Mouse (Mus musculus): Measurements from ENCODE around the gene Odf4. TPM values are rescaled to one million over a fixed set of nuclear protein-coding genes. Genes with fewer than 3 reads are reported as not detected.

The Odf4 gene
- polyA plus RNA-seq, 1 experiment = not detected

DNA sequence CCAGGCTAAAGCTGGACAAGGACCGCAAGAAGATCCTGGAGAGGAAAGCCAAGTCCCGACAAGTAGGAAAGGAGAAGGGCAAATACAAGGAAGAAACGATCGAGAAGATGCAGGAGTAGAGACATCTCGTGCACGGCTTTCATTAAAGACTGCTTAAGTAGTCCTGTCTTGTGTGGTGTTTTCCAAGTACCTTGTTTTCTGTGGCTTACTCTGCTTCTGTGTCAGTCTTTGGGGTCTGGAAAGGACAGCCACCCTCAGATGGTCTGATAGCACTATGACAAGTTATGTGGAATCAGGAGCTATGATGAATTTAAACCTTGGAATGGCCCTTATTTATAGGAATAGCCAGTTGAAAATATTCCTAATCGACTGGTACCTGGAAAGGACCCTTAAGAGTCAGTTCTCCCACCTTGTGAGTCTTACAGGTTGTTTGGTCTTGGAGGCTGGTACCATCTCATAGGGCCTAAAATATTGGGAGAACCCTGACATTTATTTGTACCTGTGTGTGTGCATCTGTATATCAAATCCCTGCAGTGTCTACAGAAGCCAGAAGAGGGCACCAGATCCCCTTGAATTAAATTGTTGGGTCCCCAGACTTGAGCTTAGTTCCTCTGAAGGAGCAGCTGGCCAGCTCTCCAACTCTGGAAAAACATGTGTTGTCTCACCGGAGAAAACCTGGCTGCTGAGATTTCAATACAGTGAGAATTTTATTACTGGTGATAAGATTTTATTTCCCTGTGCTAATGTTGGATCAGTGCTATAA, 22.3 kb downstream of the Odf4 start:
- Histone ChIP-seq H3K27ac (ENCODE audit: insufficient read depth, low read length) (no peak overlapping the region), H3K4me1 (ENCODE audit: control insufficient read depth, insufficient read depth, low read length) (peaks cover 5% of the 10 kb centered on the region), H3K4me3 (ENCODE audit: insufficient read depth, low read length) (no peak overlapping the region)
- no peak; the same call in 1 of the 2 replicates for TF ChIP-seq POLR2A (IDR thresholded peaks at IDR 0.05; ENCODE audit: low read depth, low read length)
- no peak for TF ChIP-seq CTCF (IDR thresholded peaks at IDR 0.05; ENCODE audit: borderline replicate concordance, insufficient read depth, low read length)

DNA sequence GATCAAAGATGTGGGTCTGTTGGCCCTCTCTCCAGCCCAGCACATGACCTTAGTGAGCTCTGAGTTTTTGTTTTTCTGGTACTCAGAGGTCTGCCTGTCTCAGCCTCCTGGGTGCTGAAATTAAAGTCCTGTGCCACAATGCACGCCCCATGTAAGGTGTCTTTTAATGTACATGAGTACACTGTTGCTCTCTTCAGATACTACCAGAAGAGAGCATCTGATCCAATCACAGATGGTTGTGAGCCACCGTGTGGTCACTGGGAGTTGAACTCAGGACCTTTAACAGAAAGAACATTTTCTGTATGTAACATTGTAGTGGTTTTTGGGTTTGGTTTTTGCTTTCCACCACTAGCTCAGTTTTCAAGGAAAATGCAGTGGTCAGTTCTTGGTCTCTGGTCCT, 23.1 kb downstream of the Odf4 start:
- peaks cover 5% of the 10 kb centered on the region for H3K4me1 ChIP-seq (ENCODE audit: control insufficient read depth, insufficient read depth, low read length)
- no peak overlapping the region for H3K27ac ChIP-seq (ENCODE audit: insufficient read depth, low read length)
- TF ChIP-seq POLR2A (IDR thresholded peaks at IDR 0.05; ENCODE audit: low read depth, low read length) (no peak), CTCF (IDR thresholded peaks at IDR 0.05; ENCODE audit: borderline replicate concordance, insufficient read depth, low read length) (no peak)
- H3K4me3 ChIP-seq (ENCODE audit: insufficient read depth, low read length) = no peak overlapping the region

DNA sequence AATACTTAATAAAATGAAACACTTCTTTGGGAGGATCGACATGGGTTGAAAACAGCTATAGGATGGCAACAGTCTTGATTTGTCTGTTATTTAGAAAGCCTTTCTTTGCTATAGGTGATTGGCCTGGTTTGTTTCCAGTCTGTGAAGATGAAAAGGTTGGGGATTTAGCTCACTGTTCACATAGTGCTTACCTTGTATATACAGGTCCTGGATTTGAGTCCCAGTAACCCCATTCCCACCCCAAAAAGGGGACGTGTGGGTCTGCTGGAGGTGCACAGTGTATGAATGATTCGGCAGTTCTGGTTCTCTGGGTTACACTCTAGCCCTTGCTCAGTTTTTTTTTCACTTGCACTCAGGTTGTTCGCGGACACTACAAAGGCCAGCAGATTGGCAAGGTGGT, 24.1 kb downstream of the Odf4 start:
- Histone ChIP-seq H3K4me1 (ENCODE audit: control insufficient read depth, insufficient read depth, low read length) (peaks cover 5% of the 10 kb centered on the region), H3K4me3 (ENCODE audit: insufficient read depth, low read length) (peak overlapping the region; percentile 86), H3K27ac (ENCODE audit: insufficient read depth, low read length) (no peak overlapping the region)
- TF ChIP-seq POLR2A (IDR thresholded peaks at IDR 0.05; ENCODE audit: low read depth, low read length) = no peak
- no peak for TF ChIP-seq CTCF (IDR thresholded peaks at IDR 0.05; ENCODE audit: borderline replicate concordance, insufficient read depth, low read length)

DNA sequence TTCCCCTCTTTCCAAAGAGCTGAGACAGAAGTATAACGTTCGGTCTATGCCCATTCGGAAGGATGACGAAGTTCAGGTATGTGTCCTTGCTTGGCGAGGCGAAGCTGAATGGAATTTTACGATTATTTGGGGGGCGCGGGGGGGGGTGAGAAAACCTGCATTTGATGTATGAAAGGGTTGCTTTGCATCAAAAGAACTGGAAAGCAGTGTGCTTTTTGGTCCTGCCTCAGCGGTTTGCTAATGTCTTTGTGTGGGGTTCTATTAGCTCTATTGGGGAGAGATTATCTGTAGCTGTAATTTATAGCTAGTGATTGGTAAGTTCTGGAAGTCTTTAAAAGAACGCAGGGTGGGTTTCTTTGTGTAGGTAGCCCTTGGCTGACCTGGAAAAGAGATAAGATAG, 24.5 kb downstream of the Odf4 start:
- Histone ChIP-seq H3K27ac (ENCODE audit: insufficient read depth, low read length) (peak overlapping the region; percentile 34), H3K4me1 (ENCODE audit: control insufficient read depth, insufficient read depth, low read length) (peaks cover 5% of the 10 kb centered on the region), H3K4me3 (ENCODE audit: insufficient read depth, low read length) (peak overlapping the region; percentile 86)
- TF ChIP-seq POLR2A (IDR thresholded peaks at IDR 0.05; ENCODE audit: low read depth, low read length) (no peak), CTCF (IDR thresholded peaks at IDR 0.05; ENCODE audit: borderline replicate concordance, insufficient read depth, low read length) (no peak)

DNA sequence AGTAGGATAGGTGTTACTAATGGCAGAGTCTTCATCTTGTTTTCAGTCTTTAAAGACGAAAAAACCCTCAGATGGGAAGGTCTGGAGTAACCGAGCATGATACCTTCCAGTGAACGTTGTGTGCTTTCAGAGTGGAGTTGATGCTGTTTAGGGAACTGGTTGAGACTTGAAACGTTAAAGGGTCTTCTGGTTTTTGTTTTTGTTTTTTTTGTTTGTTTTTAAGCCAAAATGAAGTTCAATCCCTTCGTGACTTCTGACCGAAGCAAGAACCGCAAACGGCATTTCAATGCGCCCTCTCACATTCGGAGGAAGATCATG, 24.9 kb downstream of the Odf4 start:
- TF ChIP-seq POLR2A (IDR thresholded peaks at IDR 0.05; ENCODE audit: low read depth, low read length) (no peak), CTCF (IDR thresholded peaks at IDR 0.05; ENCODE audit: borderline replicate concordance, insufficient read depth, low read length) (no peak)
- H3K27ac ChIP-seq (ENCODE audit: insufficient read depth, low read length) = peak overlapping the region; percentile 70; the same call in 1 of the 2 replicates
- H3K4me3 ChIP-seq (ENCODE audit: insufficient read depth, low read length) = peak overlapping the region; percentile 86

DNA sequence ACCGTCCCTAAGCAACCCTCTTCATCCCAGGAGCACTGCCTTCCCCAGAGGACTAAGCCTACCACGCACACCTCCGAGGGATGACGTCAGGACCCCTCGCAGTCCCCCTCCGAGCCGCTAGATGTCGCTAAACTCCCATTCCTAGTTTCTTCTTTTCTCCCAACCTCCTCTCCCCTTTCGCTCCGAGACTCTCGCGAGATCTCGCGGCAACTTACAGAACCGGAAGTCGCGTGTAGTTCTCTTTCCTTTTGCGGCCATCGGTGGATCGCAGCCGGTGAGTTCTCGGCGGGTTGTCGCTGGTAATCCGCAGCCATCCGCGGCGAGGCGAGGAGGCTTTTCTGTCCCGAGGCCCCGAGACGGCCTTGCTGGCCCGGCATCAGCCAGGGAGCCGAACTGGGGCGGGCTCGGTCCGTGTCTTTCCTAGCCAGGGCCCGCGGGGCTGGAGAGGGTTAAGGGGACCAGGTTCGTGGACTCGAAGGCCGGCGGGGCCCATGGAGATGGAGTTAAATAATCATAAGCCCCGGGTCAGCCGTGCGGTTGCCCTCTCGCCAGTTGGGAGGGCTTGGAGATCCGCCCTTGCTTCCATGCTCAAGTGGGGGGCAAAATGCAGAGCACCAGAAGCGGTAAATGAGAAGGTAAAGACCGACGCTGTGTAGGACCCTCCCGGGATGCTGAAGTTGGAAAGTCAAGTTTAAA, 25.4 kb downstream of the Odf4 start, which contains the start of gene Rpl26:
Rpl26 (plus strand) TSS at position 233 of the 696 bp plus-strand sequence.
- H3K4me1 ChIP-seq (ENCODE audit: control insufficient read depth, insufficient read depth, low read length) = peaks cover 3% of the 10 kb centered on the region
- H3K27ac ChIP-seq (ENCODE audit: insufficient read depth, low read length) = peak within 1 kb of the TSS; percentile 70
- H3K4me3 ChIP-seq (ENCODE audit: insufficient read depth, low read length) = peak within 1 kb of the TSS; percentile 86
- TF ChIP-seq POLR2A (IDR thresholded peaks at IDR 0.05; ENCODE audit: low read depth, low read length) (peak; percentile 95), CTCF (IDR thresholded peaks at IDR 0.05; ENCODE audit: borderline replicate concordance, insufficient read depth, low read length) (peak; percentile 57; the same call in 1 of the 2 replicates)

More for the DNA sequence above, 24.9 kb downstream of the Odf4 start:
- H3K4me1 ChIP-seq (ENCODE audit: control insufficient read depth, insufficient read depth, low read length) = peaks cover 5% of the 10 kb centered on the region

DNA sequence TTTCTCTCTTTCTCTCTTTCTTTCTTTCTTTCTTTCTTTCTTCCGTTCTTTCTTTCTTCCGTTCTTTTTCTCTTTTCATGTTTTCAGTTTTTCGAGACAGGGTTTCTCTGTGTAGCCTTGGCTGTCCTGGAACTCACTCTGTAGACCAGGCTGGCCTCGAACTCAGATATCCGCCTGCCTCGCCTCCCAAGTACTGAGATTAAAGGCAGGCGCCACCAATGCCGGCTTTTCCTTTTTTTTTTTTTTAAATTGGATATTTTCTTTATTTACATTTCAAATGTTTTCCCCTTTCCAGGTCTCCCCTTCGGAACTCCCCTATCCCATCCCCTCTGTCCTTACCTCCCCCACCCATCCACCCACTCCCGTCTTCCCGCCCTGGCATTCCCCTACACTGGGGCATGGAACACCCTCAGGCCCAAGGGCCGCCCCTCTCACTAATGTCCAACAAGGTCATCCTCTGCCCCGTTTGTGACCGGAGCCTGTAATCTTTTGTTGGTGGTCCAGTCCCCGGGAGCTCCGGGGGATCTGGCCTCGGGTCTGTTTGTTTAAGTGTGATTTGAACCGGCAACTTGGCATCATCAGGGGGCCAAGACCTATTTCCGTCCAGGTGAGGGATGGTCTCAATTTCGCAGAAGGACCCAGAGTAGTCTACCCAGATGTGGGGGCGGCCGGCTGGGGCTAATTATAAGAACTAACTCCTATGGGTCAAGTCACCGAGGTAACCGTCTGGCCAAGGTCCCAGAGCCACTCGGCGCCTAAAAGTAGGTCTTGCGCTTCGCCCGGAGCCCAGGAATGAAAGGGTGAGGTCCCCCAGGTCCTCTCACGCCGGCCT, 26.1 kb downstream of the Odf4 start:
- TF ChIP-seq POLR2A (IDR thresholded peaks at IDR 0.05; ENCODE audit: low read depth, low read length) = no peak; the same call in 1 of the 2 replicates
- TF ChIP-seq CTCF (IDR thresholded peaks at IDR 0.05; ENCODE audit: borderline replicate concordance, insufficient read depth, low read length) = no peak

DNA sequence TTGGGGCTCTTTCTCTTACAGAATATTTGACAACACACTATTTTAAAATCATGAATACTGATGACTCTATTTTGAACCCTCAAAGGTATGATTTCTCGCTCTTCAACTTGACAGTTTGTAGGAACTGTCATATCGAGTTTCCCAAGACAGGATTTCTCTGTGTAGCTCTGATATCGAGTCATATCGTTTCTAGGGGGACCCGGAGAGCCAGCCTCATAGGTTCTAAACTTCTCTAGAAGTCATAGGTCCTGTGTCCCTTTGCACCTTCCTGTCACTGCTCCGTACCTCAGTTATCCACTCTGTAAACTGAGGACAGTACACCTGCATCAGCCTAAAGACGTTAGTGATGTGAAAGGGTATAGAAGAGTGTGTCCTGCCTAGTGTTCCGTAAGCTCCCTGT, 27.1 kb downstream of the Odf4 start:
- TF ChIP-seq CTCF (IDR thresholded peaks at IDR 0.05; ENCODE audit: borderline replicate concordance, insufficient read depth, low read length) = no peak
- TF ChIP-seq POLR2A (IDR thresholded peaks at IDR 0.05; ENCODE audit: low read depth, low read length) = no peak
- Histone ChIP-seq H3K4me3 (ENCODE audit: insufficient read depth, low read length) (no peak overlapping the region), H3K27ac (ENCODE audit: insufficient read depth, low read length) (no peak overlapping the region), H3K4me1 (ENCODE audit: control insufficient read depth, insufficient read depth, low read length) (no peaks in the 10 kb centered on the region; the same call in 1 of the 2 replicates)

More for the DNA sequence above, 26.1 kb downstream of the Odf4 start:
- Histone ChIP-seq H3K4me1 (ENCODE audit: control insufficient read depth, insufficient read depth, low read length) (peaks cover 2% of the 10 kb centered on the region), H3K27ac (ENCODE audit: insufficient read depth, low read length) (no peak overlapping the region), H3K4me3 (ENCODE audit: insufficient read depth, low read length) (peak overlapping the region; percentile 29)

DNA sequence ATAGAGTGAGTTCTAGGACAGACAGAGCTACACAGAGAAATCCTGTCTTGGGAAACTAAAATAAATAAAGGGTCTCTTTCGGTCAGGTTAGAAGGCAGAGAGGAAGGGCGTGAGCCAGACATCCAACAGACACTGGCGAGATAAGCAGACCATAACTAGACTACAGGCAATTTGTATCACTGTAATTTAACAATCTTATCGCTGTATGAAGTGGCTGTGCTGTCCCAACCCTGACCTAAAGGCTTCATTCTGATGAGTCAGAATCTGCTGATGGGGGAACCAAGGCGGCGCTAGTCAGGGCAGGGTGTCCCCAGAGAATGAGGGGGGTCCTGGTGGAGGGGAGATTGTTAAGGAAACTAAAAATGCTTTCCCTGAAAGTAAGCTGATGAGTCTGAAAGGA, 28.1 kb downstream of the Odf4 start:
- H3K27ac ChIP-seq (ENCODE audit: insufficient read depth, low read length) = no peak overlapping the region
- no peak for TF ChIP-seq POLR2A (IDR thresholded peaks at IDR 0.05; ENCODE audit: low read depth, low read length)
- no peak for TF ChIP-seq CTCF (IDR thresholded peaks at IDR 0.05; ENCODE audit: borderline replicate concordance, insufficient read depth, low read length)
- no peak overlapping the region for H3K4me3 ChIP-seq (ENCODE audit: insufficient read depth, low read length)
- H3K4me1 ChIP-seq (ENCODE audit: control insufficient read depth, insufficient read depth, low read length) = no peaks in the 10 kb centered on the region

Measured in embryonic fibroblast, embryonic 13.5 days (primary cell).